Mouse (Mus musculus) midbrain, embryonic 12.5 days (tissue): ENCODE measurements around the gene March1. TPM values are rescaled to one million over a fixed set of nuclear protein-coding genes. Genes with fewer than 3 reads are reported as not detected.

ENCODE experiments used
- ATAC-seq: fragments of 200-750 bp; cut with Nextera tagmentation; 2 replicates; pipeline ENCODE4 v1.8.0; 2017; ENCODE audit warnings: low read depth, moderate TSS enrichment, moderate library complexity; ENCODE audit not compliant: low FRiP score
- H3K27ac ChIP-seq: fragments of 300-500 bp; sonication (generic); replicated peaks from 2 replicates; pipeline ENCODE4 v1.5.1; 2016; ENCODE audit warnings: mild to moderate bottlenecking
- H3K27me3 ChIP-seq: fragments of 300-500 bp; sonication (generic); 2 replicates; pipeline ENCODE4 v1.6.1; 2016; ENCODE audit warnings: mild to moderate bottlenecking
- H3K36me3 ChIP-seq: fragments of 300-500 bp; sonication (generic); 2 replicates; pipeline ENCODE4 v1.6.1; 2016
- H3K4me1 ChIP-seq: fragments of 300-500 bp; sonication (generic); 2 replicates; pipeline ENCODE4 v1.6.1; 2016
- H3K4me2 ChIP-seq: fragments of 300-500 bp; sonication (generic); replicated peaks from 2 replicates; pipeline ENCODE4 v1.6.1; 2016; ENCODE audit warnings: mild to moderate bottlenecking, moderate library complexity
- H3K4me3 ChIP-seq: fragments of 300-500 bp; sonication (generic); 2 replicates; pipeline ENCODE4 v1.5.1; 2016; ENCODE audit warnings: mild to moderate bottlenecking
- H3K9ac ChIP-seq: fragments of 300-500 bp; sonication (generic); replicated peaks from 2 replicates; pipeline ENCODE4 v1.6.1; 2016; ENCODE audit warnings: mild to moderate bottlenecking, moderate library complexity
- H3K9me3 ChIP-seq: fragments of 300-500 bp; sonication (generic); 2 replicates; pipeline ENCODE4 v1.6.1; 2016; ENCODE audit warnings: mild to moderate bottlenecking
- WGBS: fragments of 180-500 bp; shearing (Covaris S2); methylation state at CpG from one replicate; pipeline ENCODE4 v1.1.7; 2016; 5-methylcytosine and 5-hydroxymethylcytosine counted together
- polyA plus RNA-seq: library from polyadenylated mRNA; unstranded; fragments of >200 nt; fragmentation: Nextera tagmentation; extraction: Ambion mirVana; gene quantifications from 2 replicates; pipeline ENCODE4 v1.2.1, GENCODE M21; 2016

March1 gene
- polyA plus RNA-seq, 1 experiment from 2014 or later = 20.3 TPM

- Histone ChIP-seq H3K27me3 (no peaks in the 10 kb centered on the region), H3K4me1 (no peaks in the 10 kb centered on the region), H3K9me3 (no peaks in the 10 kb centered on the region), H3K9ac (no peak overlapping the region), H3K36me3 (no peaks in the 10 kb centered on the region), H3K4me3 (no peak overlapping the region), H3K27ac (no peak overlapping the region), H3K4me2 (no peak overlapping the region)
- ATAC-seq = no peak
- 80% methylated on average over 3 of the region's 3 CpGs for WGBS
These were observed 716.6 kb downstream of the March1 start for GRCm38 (mm10) chr8:66334265-66334664.

- H3K36me3 ChIP-seq = no peaks in the 10 kb centered on the region
- no peaks in the 10 kb centered on the region for H3K9me3 ChIP-seq
- H3K27me3 ChIP-seq = no peaks in the 10 kb centered on the region
- H3K4me2 ChIP-seq = no peak overlapping the region
- WGBS = 85% methylated on average over 3 of the region's 3 CpGs
- H3K9ac ChIP-seq = no peak overlapping the region
- H3K4me1 ChIP-seq = no peaks in the 10 kb centered on the region
- H3K27ac ChIP-seq = no peak overlapping the region
- no peak for ATAC-seq
- H3K4me3 ChIP-seq = no peak overlapping the region
These were observed 721.9 kb downstream of the March1 start for GRCm38 (mm10) chr8:66339551-66339950.

- H3K27me3 ChIP-seq = no peaks in the 10 kb centered on the region
- ATAC-seq = no peak
- 87% methylated on average over 1 of the region's 1 CpGs for WGBS
These were observed 725.2 kb downstream of the March1 start for GRCm38 (mm10) chr8:66342928-66343327.

GRCm38 (mm10) chr8:66362882-66363801, 745.4 kb downstream of the March1 start:
- Histone ChIP-seq H3K27ac (no peak overlapping the region), H3K4me1 (no peaks in the 10 kb centered on the region), H3K4me2 (no peak overlapping the region), H3K27me3 (no peaks in the 10 kb centered on the region), H3K36me3 (no peaks in the 10 kb centered on the region), H3K9ac (no peak overlapping the region), H3K4me3 (no peak overlapping the region), H3K9me3 (no peaks in the 10 kb centered on the region)
- ATAC-seq = no peak
- WGBS = 78% methylated on average over 5 of the region's 5 CpGs

More at GRCm38 (mm10) chr8:66342928-66343327, 725.2 kb downstream of the March1 start:
- H3K4me3 ChIP-seq = no peak overlapping the region
- no peaks in the 10 kb centered on the region for H3K36me3 ChIP-seq
- H3K4me2 ChIP-seq = no peak overlapping the region
- no peak overlapping the region for H3K27ac ChIP-seq
- no peak overlapping the region for H3K9ac ChIP-seq
- no peaks in the 10 kb centered on the region for H3K9me3 ChIP-seq
- H3K4me1 ChIP-seq = no peaks in the 10 kb centered on the region

- H3K36me3 ChIP-seq = no peaks in the 10 kb centered on the region
- H3K9ac ChIP-seq = no peak overlapping the region
- H3K27me3 ChIP-seq = no peaks in the 10 kb centered on the region
- H3K27ac ChIP-seq = no peak overlapping the region
- no peak overlapping the region for H3K4me2 ChIP-seq
- no peak overlapping the region for H3K4me3 ChIP-seq
- no peaks in the 10 kb centered on the region for H3K4me1 ChIP-seq
- WGBS = 85% methylated on average over 4 of the region's 4 CpGs
- ATAC-seq = no peak
- H3K9me3 ChIP-seq = no peaks in the 10 kb centered on the region
These were observed 766.1 kb downstream of the March1 start for GRCm38 (mm10) chr8:66383694-66384373.

GRCm38 (mm10) chr8:66386008-66386407, 768.3 kb downstream of the March1 start:
- Histone ChIP-seq H3K27me3 (no peaks in the 10 kb centered on the region), H3K4me2 (no peak overlapping the region), H3K9me3 (no peaks in the 10 kb centered on the region), H3K4me1 (no peaks in the 10 kb centered on the region), H3K4me3 (no peak overlapping the region), H3K36me3 (no peaks in the 10 kb centered on the region), H3K27ac (no peak overlapping the region), H3K9ac (no peak overlapping the region)
- no peak for ATAC-seq

GRCm38 (mm10) chr8:66388693-66389092, 771.0 kb downstream of the March1 start:
- Histone ChIP-seq H3K27me3 (no peaks in the 10 kb centered on the region), H3K27ac (no peak overlapping the region), H3K9ac (no peak overlapping the region), H3K4me1 (no peaks in the 10 kb centered on the region), H3K36me3 (no peaks in the 10 kb centered on the region), H3K9me3 (no peaks in the 10 kb centered on the region), H3K4me2 (no peak overlapping the region), H3K4me3 (no peak overlapping the region)
- no peak for ATAC-seq
- 83% methylated on average over 2 of the region's 2 CpGs for WGBS

GRCm38 (mm10) chr8:66391554-66391953, 773.9 kb downstream of the March1 start:
- Histone ChIP-seq H3K4me2 (no peak overlapping the region), H3K27ac (no peak overlapping the region), H3K27me3 (no peaks in the 10 kb centered on the region), H3K9me3 (no peaks in the 10 kb centered on the region), H3K9ac (no peak overlapping the region), H3K4me1 (no peaks in the 10 kb centered on the region), H3K4me3 (no peak overlapping the region), H3K36me3 (no peaks in the 10 kb centered on the region)
- 89% methylated on average over 5 of the region's 5 CpGs for WGBS
- ATAC-seq = no peak

GRCm38 (mm10) chr8:66392900-66393299, 775.2 kb downstream of the March1 start:
- no peaks in the 10 kb centered on the region for H3K27me3 ChIP-seq
- H3K4me3 ChIP-seq = no peak overlapping the region
- no peaks in the 10 kb centered on the region for H3K36me3 ChIP-seq
- no peak overlapping the region for H3K27ac ChIP-seq
- no peaks in the 10 kb centered on the region for H3K9me3 ChIP-seq
- ATAC-seq = no peak
- no peaks in the 10 kb centered on the region for H3K4me1 ChIP-seq
- no peak overlapping the region for H3K4me2 ChIP-seq
- H3K9ac ChIP-seq = no peak overlapping the region

GRCm38 (mm10) chr8:66394148-66394547, 776.4 kb downstream of the March1 start:
- Histone ChIP-seq H3K9ac (no peak overlapping the region), H3K27ac (no peak overlapping the region), H3K4me1 (no peaks in the 10 kb centered on the region), H3K9me3 (no peaks in the 10 kb centered on the region), H3K27me3 (no peaks in the 10 kb centered on the region), H3K4me2 (no peak overlapping the region), H3K36me3 (no peaks in the 10 kb centered on the region), H3K4me3 (no peak overlapping the region)
- 88% methylated on average over 3 of the region's 3 CpGs for WGBS
- ATAC-seq = no peak

GRCm38 (mm10) chr8:66397811-66398210, 780.1 kb downstream of the March1 start:
- H3K4me2 ChIP-seq = no peak overlapping the region
- H3K27me3 ChIP-seq = no peaks in the 10 kb centered on the region
- no peak overlapping the region for H3K9ac ChIP-seq
- no peaks in the 10 kb centered on the region for H3K36me3 ChIP-seq
- H3K9me3 ChIP-seq = no peaks in the 10 kb centered on the region
- ATAC-seq = no peak
- H3K4me1 ChIP-seq = no peaks in the 10 kb centered on the region
- H3K4me3 ChIP-seq = no peak overlapping the region
- H3K27ac ChIP-seq = no peak overlapping the region

- 74% methylated on average over 1 of the region's 1 CpGs for WGBS
- Histone ChIP-seq H3K27ac (no peak overlapping the region), H3K36me3 (no peaks in the 10 kb centered on the region), H3K9me3 (no peaks in the 10 kb centered on the region), H3K4me2 (no peak overlapping the region), H3K9ac (no peak overlapping the region), H3K4me3 (no peak overlapping the region), H3K4me1 (no peaks in the 10 kb centered on the region), H3K27me3 (no peaks in the 10 kb centered on the region)
- ATAC-seq = no peak
These were observed 782.4 kb downstream of the March1 start for GRCm38 (mm10) chr8:66400050-66400449.
